Mouse (Mus musculus): Measurements from ENCODE around the gene 1110004F10Rik. TPM values are rescaled to one million over a fixed set of nuclear protein-coding genes. Genes with fewer than 3 reads are reported as not detected.
A peak's percentile ranks its signal among the peaks of the same experiment; 100 is the strongest.

Gene 1110004F10Rik
- total RNA-seq (2015) (85.7 and 95.9 TPM in 2 replicates), total RNA-seq (2017) (154 and 167 TPM in 2 replicates)

DNA sequence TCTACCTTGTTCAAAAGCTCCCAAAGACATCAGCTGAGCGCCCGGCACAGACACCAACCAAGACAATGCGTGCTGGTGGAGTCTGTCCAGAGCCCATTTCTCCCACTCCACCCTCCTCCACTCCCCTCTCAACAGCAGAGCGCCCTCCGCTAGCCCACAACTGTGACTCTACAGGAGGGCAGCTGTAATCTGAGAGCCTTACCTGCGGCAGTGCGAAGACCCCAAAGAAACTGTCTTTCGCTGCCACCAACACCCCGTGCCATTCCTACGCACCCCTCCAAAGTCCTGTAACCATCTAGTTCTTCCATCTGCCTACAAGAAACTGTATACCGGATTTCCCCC, at the start of gene 1110004F10Rik:
TSS of gene 1110004F10Rik (plus strand) at position 202 of the 342 bp plus-strand sequence.
- ATAC-seq (ENCODE audit: poor library complexity, severe bottlenecking) = no peak

DNA sequence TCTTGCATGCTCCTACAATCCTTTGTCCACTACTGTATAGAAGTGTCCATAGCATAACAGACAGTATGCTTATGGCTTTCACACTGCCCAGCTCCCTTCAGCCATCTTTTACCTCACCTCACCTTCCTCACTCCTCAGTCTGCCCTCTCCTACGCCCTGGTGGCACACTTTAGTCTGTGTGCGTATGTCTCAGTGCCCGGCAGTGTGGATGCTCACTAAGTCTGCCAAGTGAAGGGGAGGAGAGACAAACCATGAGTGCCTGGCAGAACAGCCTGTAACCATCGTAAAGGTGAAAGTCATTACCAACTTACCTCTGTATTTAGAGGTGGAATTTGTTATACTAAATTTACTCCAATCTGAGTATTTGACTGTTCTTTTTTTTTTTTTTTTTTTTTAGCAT, 36.5 kb upstream of the 1110004F10Rik start:
- ATAC-seq (ENCODE audit: poor library complexity, severe bottlenecking) = no peak

DNA sequence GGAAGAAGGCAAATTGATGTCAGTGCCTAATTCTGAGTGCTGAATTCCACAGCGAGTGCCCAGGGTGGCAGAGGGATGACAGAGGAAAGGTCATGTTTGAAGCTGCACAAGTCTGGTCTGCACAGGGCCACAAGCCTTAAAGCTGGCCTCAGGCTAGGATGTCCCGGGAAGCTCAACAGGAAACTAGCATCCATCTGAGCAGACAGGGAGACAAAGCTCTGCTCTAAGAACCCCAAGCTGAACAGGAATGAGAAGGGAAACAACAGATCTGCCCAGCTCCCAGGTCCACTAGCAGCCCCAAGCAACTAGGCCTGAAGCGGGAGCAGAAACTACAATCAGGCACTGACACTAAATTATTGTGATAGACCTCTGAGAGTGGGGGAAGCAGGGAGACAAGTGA, 9.2 kb upstream of the 1110004F10Rik start:
- ATAC-seq (ENCODE audit: poor library complexity, severe bottlenecking) = no peak

DNA sequence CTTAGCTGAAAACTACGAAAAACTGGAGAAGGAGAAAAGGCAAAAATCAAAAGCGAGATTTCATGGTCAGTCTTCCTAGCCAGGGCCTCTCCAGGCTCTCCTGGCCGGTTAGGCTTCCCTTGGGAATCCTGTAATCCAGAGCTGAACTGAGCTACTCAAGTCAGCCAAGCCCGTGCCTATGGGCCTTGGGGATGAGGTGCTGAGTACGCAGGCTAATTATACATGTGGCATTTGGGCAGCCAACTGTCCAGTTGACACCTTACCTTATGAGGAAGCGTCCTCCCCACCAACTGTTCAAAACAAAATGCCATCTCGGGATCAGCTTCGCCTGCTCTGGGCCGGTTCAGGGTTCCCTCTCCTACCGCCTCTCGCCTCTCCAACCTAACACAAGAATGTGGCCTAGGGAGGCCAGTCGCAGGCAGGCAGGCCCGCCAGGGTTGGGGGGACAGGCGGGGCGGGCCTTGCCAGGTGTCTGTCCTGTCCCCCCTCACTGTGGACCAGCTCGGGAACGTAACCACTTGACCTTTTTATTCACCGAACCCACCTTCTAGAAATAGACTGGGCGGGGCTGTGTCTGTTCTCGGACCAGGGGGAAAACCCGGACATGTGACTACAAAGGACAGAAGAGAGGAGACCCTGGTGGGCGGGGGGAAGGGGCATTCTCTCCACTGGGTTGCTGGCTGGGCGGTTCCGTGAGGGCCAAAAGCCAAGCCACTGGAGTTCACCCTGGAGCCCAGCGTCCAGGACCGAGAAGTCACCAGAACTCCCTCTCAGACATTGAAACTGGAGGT, 8.4 kb upstream of the 1110004F10Rik start:
- no peak for ATAC-seq (ENCODE audit: poor library complexity, severe bottlenecking)

DNA sequence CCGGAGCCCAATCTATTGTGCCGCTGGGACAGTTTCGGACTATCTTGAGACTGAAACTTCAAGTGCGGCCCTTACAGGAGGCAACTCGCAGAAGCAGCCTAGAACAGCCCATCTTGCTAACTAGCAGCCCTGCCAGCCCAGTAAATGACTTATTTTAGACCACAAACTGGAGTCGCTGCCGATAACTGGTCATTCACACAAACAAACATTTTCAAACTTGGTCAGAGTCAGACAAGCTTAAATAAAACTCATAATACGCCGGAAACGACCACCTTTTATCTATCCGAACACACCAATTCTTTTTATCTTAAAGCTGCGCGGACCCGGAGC, 7.8 kb upstream of the 1110004F10Rik start:
- ATAC-seq (ENCODE audit: poor library complexity, severe bottlenecking) = no peak

DNA sequence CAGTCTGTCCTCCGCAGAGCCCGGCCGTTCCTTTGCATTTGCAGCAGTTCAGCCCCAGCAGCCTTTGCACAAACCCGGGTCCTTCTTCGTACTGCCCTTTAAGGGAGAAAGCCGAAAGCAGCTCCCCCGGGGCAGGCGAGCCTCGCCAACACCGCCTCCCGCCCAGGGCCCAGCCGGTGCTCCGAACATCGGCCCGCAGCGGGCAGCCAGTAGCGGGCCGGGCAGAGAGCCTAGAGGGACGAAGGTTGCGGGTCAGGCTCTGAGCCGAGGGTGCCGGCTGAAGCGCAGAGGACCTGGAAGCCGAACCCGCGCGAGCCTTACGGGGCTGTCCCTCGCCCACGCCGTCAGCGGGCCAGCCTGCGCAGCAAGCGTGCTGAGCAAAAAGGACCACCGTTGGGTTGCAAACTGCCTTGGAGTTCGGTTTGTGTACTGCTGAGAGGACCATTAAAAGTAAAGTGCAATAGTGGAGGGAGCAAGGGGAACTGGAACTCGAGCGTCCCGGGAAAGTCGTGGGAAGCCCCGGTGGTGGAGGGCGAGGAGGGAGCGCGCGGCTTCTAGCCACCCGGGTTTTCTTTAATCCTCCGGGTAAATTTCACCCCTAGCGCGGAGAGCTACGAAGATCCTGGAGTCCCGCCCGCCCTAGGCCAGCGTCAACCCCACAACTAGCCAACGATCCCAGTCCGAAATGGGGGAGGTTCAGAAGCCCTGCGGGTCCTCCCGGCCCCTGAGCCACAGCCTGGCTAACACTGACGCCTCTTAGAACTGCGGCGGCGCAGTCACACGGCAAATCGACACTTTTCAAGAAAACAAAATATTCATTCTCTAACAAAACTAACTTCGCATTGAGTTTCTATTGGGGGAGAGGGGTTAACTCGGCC, 7.2 kb upstream of the 1110004F10Rik start:
- peak; percentile 36 for ATAC-seq (ENCODE audit: poor library complexity, severe bottlenecking)

DNA sequence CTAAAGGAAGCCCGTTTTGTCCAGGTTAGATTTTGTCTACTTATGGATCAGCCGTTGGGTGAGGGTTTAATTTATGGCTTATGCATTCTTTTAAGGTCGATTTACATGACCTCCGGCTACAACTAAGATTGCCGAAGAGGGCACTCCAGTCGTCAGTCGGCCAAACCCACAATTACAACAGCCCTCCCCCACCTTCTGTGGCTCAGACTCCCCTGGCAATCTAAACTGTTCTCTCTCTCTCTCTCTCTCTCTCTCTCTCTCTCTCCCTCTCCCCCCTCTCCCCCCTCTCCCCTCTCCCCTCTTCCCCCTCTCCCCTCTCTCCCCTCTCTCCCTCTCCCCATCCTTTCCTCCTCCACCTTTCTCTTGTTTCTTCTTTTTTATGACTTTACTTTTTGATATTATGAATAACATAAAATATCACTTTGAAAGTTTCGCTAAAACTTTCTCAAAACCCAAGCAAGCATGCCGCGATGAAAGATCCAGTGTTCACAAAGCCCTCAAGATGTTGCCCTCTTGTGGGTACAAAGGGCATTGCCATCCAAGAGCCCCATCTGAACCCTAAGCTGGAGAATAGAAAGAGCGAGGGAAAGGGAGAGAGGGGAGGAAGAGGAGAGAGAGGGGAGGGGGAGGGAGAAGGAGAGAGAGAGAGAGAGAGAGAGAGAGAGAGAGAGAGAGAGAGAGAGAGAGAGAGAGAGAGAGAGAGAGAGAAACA, 6.4 kb upstream of the 1110004F10Rik start:
- ATAC-seq (ENCODE audit: poor library complexity, severe bottlenecking) = peak; percentile 60

DNA sequence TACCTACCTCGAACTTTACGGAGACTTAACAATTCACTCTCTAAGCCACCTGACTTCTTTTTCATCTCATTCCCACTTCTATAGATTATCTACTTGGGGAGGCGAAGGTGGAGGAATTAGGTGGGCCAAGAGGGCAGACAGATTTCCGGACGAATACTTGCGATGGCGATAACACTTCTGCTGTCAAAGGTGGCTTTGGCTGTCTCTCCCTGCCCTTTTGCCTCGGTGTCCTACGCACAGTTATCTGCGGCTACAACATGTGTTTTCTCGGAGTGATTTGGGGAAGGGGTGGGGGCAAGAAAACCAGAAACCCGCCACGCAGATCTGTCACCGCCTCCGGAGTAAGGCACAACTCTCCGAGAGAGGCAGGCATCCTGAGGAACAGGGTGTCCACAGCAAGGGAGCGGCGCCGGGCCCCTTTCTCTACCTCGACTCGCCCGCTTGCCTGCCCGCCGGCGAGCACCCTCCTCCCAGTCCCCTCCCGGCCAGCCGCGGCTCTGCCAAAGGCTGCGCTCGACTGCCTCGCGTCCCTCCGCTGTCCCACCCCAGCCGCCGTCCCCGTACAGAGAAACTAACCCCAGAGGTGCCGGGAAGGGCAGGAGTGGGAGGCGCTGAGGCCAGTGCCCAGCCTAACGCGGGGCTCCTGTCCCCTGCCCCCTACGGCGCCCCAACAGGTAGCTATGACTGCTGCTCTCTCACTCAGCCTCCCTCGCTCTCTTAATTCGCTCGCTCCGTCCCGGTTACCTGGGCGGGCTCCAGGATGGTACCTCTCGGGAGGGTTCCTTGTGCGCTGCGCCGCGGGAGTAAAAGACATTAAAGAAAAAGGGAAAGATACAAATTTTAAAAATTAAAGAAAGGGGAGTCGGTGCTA, 5.6 kb upstream of the 1110004F10Rik start:
- no peak for ATAC-seq (ENCODE audit: poor library complexity, severe bottlenecking)

DNA sequence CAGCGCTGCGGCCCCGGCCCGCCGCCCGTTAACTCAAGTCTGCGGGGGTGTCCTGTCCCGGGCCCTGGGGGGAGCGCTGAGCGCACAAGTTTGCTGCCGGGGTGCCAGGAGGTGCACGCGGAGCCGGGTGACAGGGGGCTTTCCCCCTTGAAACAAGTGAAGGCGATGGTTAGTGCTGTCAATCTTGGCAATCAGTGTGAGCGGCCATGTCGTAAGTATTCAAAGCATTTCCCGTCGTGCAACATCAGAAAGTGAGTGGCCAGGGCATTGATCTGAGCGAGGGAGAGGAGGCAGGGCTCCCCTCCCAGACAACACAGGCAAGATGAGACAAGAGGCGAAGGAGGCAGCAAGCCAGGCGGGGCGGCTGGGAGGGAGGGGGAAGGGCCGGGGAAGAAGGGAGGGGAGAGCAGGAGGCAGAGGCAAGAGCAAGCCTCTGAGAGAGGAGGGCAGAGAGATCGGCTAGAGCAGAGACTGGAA, 4.9 kb upstream of the 1110004F10Rik start:
- no peak for ATAC-seq (ENCODE audit: poor library complexity, severe bottlenecking)

DNA sequence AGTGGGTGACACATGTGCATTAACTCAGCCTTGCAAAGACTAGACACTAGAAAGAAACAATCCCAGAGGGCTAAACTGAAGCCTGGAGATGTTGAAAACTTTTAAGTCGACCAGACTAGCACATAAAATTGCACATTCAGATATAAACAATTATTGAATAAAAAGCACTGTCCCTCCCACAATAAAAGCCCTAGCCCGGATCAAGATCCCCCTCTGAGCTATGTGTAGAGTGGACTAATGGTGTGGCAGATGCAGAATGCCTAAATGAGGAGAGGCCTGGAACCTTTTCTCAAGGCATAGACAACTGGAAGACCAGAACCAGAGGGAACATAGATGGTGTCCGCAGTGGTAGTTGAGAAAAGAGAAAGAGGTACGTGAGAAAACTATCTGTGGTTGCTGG, 3.7 kb upstream of the 1110004F10Rik start:
- ATAC-seq (ENCODE audit: poor library complexity, severe bottlenecking) = no peak

DNA sequence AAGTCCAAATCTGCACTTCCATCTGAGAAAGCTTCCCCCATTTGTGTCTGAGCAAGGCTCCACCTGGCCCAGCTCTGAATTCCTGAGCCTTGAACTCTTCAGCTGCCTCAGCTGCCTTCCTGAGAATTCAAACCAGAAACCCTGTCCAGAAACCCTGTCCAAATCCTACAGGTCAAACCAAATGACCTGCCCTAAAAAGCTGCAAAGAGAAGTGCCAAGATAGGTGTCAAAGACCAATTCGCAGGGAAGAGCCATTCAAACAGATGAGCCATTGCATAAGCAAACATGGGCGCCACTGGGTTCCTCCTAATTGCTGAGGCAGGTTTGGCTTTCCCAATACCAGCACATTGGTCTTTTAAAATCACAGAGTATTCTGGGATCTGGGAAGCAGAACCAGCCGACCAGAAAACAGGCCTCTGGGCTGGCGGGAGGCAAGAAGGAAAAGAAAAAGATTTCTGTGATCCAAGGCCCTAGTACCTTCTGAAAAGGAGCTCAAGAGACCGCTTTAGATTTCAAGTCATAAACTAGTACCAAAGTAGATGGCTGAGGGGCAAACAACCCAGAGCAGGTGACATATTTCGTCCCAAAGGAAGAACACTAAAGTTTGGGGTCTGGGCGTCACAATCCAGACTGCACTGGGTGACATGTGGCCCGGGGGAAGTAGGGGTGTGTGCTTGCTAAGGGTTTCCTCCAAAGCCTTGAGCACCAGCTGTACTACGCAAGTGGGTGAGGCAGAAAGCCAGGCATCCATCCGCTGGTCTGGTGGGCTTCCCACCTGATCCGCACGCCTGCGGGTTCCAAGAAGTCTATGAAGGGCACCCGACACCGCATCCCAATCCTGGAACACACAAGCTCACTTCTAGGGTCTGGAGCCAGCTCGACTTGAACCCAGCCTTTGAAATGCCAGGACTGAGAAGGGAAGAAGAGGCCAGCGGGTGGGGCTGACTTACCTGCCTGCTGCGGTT, 2.3 kb upstream of the 1110004F10Rik start:
- ATAC-seq (ENCODE audit: poor library complexity, severe bottlenecking) = no peak

DNA sequence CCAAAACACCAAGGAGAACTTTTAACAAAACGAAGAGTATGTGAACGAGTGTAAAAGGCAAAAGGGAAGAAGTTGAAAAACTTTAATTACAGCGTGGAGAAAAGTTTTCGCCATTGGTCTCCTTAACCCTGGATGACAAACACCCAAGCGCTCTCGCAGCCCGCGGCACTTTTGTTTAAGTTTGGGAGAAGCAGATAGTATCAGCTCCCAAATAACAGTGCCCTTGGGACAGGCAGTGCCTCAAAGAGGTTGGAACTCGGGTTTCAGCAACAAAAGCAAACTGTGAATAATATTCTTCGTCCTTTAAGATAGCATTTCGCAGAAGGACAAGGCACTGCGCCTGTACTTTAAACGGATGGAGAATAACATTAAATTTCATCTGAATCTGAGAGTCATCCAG, 1.2 kb upstream of the 1110004F10Rik start:
- ATAC-seq (ENCODE audit: poor library complexity, severe bottlenecking) = no peak

DNA sequence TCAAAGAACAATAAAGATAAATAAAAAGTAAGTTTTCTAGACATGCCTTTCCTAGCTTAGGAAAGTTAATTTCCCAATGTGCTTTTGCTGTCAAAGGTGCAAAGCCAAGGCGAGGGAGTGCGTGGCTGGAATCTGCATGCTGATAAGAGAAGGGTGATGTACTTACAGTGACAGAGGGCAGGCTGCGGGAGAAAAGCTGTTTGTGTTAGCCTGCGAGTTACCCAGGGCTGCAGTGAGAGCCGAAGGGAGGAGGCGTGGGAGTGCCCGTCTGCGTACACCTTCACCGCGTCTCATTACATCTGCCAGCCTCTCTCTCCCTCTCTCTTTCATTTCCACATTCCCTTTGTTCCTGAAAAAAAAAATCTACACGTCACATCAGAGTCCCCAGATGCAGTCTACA, 686 bp upstream of the 1110004F10Rik start, which contains the start of gene Sox6:
TSS of gene Sox6 (minus strand) at position 286 of the 400 bp plus-strand sequence.
- ATAC-seq (ENCODE audit: poor library complexity, severe bottlenecking) = no peak

DNA sequence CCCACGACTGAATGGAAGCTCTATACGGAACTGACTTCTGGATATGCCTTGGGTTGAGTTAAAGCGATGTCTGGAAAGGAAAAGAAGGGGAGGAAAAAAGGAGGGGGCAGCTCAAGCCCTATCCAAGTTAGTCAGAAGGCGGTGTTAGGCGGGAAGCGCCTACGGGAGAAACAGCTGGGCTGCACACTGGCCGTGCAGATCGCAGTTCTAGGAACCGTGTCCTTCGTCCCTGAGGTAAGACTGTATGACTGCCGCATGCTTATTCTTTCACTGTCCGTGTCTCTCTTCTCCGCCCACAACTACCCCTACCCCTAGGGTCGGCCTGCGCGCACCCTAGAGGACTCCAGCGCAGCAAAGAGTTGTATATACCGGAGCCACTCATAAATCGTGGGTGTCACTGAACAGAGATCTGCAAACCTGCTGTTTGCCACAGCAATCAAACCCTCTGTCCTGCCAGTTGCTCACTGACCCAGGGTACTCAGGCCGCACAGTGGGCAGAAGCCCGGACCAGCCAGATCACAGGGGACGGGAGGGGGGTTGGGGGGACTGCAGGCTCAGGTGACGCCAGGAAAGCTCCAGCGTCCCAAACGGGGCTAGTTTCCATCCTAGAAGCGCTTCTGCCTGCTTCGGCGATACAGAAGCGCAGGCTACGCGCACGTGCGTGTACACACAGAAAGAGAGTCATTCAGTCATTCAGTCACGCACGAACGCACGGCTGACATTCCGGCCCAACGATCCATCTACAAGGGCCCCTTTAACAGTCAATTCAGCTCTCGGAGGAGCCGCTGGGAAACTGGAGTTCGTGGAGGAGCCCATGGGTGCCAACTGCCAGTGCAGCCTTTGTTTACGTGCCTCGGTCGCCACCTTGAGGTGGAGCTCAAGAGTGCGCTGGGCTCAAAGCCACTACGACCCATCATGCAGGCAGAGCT, 605 bp downstream of the 1110004F10Rik start:
- peak; percentile 92 for ATAC-seq (ENCODE audit: poor library complexity, severe bottlenecking)

DNA sequence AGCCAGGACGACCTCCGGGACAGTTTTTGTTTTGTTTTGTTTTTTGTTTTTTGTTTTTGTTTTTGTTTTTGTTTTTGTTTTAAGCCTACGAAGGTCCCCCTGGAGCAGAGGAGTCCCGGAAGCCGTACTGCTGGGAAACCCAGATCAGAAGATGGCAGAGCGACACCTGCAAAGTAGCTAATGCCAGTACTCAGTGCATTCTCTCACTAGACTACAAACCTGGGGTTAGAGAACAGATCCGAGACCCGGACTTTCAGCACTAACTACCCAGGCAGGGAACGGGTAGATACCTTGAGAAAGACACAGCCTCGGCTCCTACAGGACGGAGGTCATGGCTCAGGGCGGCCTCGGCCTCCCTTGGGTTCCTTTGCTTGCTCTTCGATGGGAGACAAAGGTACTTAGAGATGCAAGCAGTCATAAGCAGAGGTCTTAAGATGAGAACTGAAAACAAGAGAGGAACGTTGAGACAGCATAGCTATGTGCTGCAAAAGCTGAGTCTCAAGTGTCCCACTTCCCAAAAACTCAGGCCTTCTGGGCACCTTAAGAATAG, 1.3 kb downstream of the 1110004F10Rik start:
- ATAC-seq (ENCODE audit: poor library complexity, severe bottlenecking) = no peak

DNA sequence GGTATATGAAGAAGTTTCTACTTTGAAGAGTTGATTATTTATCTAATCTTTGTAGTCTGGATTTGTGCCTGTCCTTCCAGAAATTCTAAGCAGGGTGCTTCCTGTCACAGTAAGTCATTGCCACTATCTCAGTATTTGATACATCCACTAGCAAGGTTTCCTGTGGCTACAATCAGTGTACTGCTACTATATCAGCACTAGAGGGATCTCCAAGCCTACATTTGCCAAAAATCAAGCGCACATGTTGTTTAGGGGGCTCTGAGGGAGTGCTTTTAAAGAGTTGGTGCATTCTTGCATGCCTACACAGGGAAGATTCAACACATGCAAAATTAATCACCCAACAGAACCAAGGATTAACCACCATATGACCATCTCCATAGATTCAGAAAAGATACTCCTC, 21.5 kb downstream of the 1110004F10Rik start:
- ATAC-seq (ENCODE audit: poor library complexity, severe bottlenecking) = no peak

DNA sequence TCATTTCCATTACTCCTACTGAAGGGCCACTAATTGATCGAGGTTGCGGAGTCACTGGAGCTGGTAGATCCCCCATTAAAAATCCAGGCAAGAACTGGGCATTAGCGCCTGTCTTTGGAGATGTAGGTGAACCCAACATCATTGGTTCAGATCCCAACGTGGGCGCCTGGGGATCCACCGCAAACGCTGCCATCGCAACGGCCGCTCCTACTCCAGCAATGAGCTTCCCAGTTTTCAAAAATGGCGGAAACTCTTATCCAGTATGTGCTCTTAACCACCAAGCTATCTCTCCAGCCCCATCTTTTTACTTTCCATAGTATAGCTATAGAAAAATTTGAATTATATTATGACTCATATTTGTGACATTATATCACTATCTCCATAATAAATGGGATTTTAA, 45.2 kb downstream of the 1110004F10Rik start, which contains the start of gene Gm4353:
TSS of gene Gm4353 (minus strand) at position 270 of the 400 bp plus-strand sequence.
- peak; percentile 94 for ATAC-seq (ENCODE audit: poor library complexity, severe bottlenecking)
